Mouse (Mus musculus) R1 (cell line): ENCODE data around the gene Smim5.
A peak's percentile ranks its signal among the peaks of the same experiment; 100 is the strongest.

Source experiments
- DNase-seq: peaks from one replicate; pipeline ENCODE4 v3.0.0-alpha.2; 2018; ENCODE audit warnings: low read depth, low spot score

Smim5 gene

GRCm38 (mm10) chr11:115899486-115900266 lies at the start of gene Smim5:
Gene Smim5, plus strand, starts transcription at chr11:115899966.
- DNase-seq = peak; percentile 90

DNA sequence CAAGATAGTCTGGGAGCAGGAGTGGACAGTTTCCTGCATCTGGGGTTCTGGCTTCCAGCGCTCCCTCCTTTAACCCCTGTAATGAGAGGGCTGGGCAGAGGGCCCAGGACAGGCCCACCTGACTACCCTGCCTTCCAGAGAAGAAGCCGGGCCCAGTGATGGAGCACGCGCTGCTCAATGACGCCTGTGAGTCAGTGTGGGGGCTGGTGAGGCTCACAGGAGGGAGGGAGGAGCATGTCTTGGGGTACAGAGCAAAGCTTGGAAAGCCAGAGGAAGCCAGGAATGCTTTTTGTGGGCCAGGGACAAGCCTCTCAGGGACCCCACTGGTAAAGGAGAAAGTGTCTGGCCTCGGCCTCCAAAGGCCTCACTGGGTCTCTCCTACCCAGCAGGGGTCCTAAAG lies 45.1 kb upstream of the Smim5 start:
- DNase-seq = no peak

DNA sequence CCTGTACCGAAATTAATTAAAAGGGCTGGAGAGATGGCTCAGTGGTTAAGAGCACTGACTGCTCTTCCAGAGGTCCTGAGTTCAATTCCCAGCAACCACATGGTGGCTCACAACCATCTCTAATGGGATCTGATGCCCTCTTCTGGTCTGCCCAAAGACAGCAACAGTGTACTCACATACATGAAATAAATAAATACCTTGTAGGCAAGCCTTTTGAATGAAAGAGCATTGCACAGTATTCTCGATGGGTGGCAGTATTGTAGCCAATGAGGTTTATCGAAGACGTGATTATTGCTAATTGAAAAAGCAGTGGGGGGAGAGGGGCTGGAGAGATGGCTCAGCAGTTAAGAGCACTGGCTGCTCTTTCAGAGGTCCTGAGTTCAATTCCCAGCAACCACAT lies 42.6 kb upstream of the Smim5 start:
- peak; percentile 72 for DNase-seq

GRCm38 (mm10) chr11:115857936-115858335 lies 41.8 kb upstream of the Smim5 start:
- DNase-seq = no peak

DNA sequence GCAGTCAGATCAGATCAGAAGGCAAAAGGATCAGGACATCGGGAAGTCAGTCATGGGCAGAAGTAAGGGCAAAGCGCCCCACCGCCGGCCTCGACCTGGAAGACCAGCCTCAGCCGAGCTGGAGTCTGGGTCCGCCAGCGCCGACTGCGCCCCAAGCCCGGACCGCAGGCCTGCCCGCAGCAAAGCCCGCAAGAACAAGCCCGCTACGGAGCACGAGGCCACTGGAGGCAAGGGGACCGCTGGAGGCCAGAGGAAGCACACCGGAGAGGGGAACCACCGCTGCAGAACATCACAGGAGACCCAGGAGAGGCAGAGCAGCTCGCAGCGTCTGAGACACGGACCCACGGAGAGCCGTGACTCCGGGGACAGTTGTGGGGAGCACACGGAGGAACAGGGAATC lies 41.4 kb upstream of the Smim5 start, which contains the start of gene Myo15b:
Myo15b (plus strand) TSS at position 53 of the 400 bp plus-strand sequence.
- DNase-seq = no peak

DNA sequence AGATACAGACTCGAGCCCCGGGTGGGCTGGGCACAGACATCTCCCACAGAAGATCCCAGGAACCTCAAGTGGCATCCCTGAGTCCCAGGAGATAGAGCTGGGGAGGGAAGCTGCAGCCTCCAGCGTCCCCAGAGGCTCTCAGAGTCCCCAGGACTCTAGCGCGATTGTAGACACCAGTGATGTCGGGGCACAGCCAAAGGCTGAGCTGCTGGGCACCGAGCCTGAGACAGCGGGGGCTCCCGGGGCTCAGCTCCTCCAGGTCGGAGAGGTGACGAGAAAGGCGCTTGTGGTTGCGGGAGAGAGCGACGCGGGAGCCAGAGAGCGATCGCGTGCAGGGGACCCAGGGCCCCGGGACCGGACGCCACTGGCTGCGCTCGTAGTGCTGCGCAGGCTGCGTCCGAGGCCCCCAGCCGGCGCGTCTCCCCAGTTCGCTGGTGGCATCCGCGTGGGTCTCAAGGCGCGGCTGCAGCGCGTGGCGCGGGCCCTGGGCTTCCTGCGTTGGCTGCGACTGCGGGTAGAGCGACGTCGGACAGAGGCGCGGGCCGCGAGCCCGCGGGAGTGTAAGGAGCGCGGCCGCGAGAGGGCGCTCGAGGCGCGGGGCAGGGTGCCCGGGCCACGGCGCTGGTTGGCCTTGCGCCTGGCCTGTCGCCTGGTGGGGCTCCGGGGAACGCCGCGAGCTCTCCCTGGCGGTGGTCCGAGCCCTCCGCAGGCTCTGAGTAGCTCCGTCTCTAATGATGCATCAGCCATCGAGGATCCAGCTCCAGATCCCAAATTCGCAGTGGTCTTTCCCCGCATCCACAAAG lies 40.4 kb upstream of the Smim5 start:
- DNase-seq = peak; percentile 91

- peak; percentile 33 for DNase-seq
Observed at GRCm38 (mm10) chr11:115863895-115864294, 35.9 kb upstream of the Smim5 start.

- no peak for DNase-seq
Observed at GRCm38 (mm10) chr11:115869393-115869792, 30.4 kb upstream of the Smim5 start.

GRCm38 (mm10) chr11:115872437-115872836 lies 27.3 kb upstream of the Smim5 start:
- no peak for DNase-seq

- no peak for DNase-seq
Observed at GRCm38 (mm10) chr11:115875935-115876334, 23.8 kb upstream of the Smim5 start.

DNA sequence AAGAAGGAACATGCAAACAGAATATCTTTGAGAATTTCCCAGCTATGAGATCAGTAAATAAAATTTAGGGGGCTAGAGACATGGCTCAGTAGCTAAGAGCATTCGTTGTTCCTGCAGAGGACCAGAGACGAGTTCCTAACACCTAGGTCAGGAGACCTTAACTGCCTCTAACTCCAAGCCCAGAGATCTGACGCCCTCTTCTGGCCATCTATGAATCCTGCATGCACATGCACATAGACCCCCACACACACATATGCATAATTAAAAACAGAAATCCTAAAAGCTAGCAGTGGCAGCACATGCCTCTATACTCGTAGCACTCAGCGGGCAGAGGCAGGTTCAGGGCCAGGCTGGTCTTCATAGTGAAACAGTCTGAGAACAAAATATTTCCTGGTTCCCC lies 23.3 kb upstream of the Smim5 start:
- peak; percentile 62 for DNase-seq

DNA sequence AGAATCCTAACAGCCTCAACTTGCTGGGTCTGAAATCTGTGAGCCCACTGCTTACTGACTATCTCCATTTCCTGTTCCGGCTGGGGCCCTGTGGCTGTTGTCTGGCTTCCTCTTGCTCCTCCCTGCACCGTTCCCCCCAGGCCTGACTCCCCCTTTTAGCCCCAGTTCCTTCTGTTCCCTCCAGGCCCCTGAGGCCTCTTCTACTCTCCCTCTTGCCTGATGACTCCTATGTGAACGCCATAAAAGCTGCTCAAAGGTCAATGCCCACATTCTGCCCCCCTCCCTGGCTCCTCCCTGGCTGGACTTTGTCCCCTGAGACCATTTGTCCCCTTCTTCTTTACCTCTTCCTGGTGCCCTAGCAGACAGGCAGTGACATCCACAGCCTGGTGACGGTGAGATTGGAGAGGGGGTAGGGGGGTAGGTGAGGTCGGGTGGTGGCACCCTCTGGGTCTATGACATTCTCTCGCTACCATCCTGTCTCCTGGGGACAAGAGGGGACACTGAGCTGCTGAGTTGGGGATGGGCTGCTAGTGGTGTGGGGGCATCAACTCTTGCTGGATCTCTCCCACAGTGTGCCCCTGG lies 22.5 kb upstream of the Smim5 start:
- DNase-seq = no peak

DNA sequence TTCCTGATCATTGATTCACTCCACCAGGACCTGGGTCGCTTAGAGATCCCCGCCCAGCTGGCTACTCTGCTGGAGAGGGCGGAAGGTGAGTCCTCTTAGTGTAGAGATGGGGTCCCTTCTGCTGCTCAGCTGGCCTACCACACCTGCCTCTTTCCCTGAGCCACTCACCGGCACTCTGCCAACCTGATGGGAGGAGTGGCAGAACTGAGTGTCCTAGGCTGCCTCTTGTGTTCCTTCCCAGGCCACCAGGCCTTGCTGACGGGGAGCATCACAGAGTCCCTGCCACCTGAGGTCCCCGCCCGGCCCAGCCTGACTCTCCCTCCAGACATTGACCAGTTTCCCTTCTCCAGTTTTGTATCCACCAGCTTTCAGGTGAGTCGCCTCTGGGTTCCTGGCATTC lies 21.7 kb upstream of the Smim5 start:
- DNase-seq = no peak

- peak; percentile 83 for DNase-seq
Observed at GRCm38 (mm10) chr11:115881002-115881401, 18.8 kb upstream of the Smim5 start.

DNA sequence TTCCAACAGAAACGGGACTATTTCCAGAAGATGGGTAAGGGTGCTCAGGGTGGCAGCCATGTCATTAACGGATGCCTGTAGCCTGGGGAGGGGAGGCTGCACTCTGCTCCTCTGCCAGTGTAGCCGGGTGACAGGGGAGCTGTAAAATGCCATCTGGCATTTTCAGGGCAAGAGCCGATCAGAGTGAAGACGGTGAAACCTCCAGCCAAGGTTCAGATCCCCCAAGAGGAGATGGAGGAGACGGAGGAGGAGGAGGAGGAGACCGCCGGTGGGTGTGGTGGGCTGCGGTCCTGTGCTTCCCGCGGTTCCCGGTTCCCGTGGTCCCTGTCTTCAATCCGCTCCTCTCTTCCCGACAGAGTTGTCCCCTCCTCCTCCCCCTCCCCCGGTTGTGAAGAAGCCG lies 16.5 kb upstream of the Smim5 start:
- DNase-seq = no peak

DNA sequence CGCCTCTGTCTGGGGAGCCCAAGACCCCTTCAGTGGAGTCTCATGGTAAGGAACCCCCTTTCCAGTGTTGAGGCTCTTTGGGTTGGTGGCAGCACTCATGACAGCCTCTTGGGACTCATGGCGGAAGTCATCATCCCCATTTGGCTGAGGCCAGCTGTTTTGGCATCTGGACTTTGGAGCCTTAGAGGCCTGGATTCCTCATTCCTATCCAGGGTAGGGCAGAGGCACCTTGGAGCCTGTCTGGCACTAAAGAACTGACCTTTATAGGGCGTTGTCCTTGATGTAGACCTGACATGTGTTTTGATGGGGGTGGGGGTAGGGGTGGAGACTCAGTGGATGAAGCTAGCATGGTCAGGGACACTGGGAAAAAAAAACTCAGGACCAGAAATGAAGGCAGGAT lies 15.4 kb upstream of the Smim5 start:
- DNase-seq = peak; percentile 75

DNA sequence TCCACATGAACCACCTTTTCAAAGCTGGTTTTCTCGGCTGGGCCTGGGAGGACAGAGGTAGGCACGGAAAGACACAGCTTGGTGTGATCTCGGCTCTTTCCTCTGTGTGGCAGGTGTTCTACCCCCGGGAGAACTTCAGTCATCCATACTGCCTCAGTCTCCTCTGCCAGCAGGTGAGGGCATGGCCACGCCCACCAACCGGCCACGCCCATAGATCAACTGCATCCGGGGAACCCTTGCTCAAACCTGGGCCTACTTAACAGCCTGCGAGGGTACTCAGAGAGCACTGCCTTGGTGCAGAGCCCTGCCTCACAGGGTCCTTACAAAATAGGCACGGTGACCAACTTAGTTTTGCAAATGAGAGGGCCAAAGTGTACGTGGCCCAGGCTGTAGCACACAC lies 14.5 kb upstream of the Smim5 start:
- DNase-seq = peak; percentile 81

DNA sequence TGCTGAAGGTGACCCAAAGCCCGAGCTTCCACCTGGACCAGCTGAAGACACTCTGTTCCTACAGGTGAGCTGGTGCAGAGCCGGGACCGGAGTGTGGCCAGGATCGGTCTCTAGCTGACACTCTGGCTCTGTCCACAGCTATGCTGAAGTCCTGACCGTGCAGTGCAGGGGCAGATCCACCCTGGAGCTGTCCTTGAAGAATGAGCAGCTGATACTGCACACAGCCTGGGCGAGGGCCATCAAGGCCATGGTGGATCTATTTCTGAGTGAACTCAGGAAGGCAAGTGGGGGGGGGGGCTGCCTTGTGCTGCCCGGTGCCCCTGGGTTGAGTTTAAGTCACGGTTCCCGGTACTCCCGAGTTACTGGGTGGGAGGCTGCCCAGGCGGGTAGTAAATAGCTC lies 13.3 kb upstream of the Smim5 start:
- no peak for DNase-seq

GRCm38 (mm10) chr11:115888020-115888419 lies 11.7 kb upstream of the Smim5 start:
- DNase-seq = no peak

DNA sequence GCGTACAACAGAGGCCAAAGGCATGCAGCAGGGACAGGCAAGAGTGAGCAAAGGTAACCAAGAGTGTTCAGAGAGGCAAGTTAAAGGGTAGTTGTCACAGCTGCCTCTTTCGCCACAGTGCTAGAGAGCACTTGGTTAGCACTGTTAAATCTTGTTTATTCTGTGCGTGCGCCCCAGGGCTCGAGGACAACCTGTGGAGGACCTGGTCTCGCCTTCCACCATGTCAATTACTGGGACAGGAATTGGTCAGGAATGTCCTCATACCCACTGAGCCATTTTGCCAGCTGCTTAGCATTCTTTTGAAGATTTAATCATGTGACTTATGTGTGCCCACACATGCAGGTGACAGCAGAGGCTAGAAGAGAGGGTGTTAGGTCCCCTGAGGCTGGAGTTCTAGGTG lies 10.6 kb upstream of the Smim5 start:
- no peak for DNase-seq

DNA sequence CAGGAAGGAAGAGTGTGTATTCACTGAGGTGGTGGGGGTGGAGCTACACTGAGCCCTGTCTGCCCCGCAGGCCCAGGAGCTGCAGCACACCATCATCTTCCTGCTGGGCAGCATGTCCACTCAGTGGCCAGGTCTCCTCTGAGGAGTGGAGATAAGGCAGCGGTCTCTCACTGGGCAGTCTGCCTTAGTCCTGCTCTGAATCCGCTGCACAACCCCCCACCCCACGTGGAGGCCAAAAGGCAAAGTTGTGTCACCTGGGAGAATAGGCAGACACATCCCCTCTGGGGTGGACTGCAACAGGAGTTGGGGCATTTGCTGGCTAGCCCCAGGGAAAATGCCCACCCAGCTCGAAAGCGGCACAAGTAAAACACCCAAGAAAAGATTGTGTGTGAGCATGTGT lies 7.6 kb upstream of the Smim5 start:
- no peak for DNase-seq

GRCm38 (mm10) chr11:115893071-115893470 lies 6.7 kb upstream of the Smim5 start:
- DNase-seq = no peak
